12 mouse cellular contexts compared by ENCODE assay signal in the genomic region with DNA sequence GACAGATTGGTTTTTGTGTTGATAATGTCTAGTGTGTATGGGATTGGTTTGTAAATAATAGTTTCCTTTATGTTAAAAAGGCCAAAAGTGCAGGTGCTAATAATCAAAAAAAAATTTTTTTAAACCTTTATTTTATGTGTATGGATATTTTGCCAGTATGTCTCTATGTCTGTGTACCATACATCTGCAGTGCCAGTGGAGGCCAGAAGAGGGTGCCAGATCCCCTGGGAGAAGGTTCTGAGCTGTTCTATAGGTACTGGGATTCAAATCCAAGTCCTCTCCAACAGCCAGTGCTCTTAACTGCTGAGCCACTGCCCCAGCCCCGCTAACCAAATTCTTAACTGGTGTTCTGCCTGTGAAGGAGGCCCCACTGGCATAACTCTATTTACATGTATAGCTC. TPM values are rescaled to one million over a fixed set of nuclear protein-coding genes. Genes with fewer than 3 reads are reported as not detected.
A peak's percentile ranks its signal among the peaks of the same experiment; 100 is the strongest.
DNase-seq lines count a peak whose midpoint lies in the region; TF ChIP-seq lines count a peak whose summit lies in the region.
"Had no signal": no experiment of that assay in that cellular context is flagged by ENCODE, and none has a peak within 500 bp of the region (broad histone marks: within the 10 kb centered on the region; RNA-seq: fewer than 3 reads in every experiment).

No protein-coding gene starts in this region.

- no peaks in the 10 kb centered on the region for H3K27me3 ChIP-seq in heart, adult 2 months (ENCODE audit: control insufficient read depth, insufficient read depth, low read length)
- no peaks in the 10 kb centered on the region for H3K27me3 ChIP-seq in thymus, adult 2 months (ENCODE audit: control insufficient read depth, insufficient read depth, low read length)

- WGBS in heart, adult 2 months: 94% methylated on average over 1 of the region's 1 CpGs
- WGBS in thymus, adult 2 months: 91% methylated on average over 1 of the region's 1 CpGs

- H3K27ac ChIP-seq in heart, adult 2 months: no peak overlapping the region
- no peak overlapping the region for H3K27ac ChIP-seq in thymus, adult 2 months (ENCODE audit: control insufficient read depth, insufficient read depth, low read length)
- H3K27ac ChIP-seq: forebrain, embryonic 10.5 days had no signal

- TF ChIP-seq EP300 in heart, adult 2 months (IDR thresholded peaks at IDR 0.05; ENCODE audit: insufficient read depth, low read depth, low read length): no peak

- TF ChIP-seq POLR2A in heart, adult 2 months (IDR thresholded peaks at IDR 0.05; ENCODE audit: insufficient read depth, low read depth, low read length): no peak
- TF ChIP-seq POLR2A in thymus, adult 2 months (IDR thresholded peaks at IDR 0.05; ENCODE audit: control insufficient read depth, extremely low read depth, insufficient read depth, low read length, poor library complexity): no peak

- no peaks in the 10 kb centered on the region for H3K79me2 ChIP-seq in heart, adult 2 months (replicated peaks; ENCODE audit: control insufficient read depth, insufficient read depth, low read length)

- TF ChIP-seq CTCF in heart, adult 2 months (IDR thresholded peaks at IDR 0.05): peak; percentile 54
- TF ChIP-seq CTCF in thymus, adult 2 months (IDR thresholded peaks at IDR 0.05; ENCODE audit: borderline replicate concordance, control insufficient read depth, extremely low read depth, insufficient read depth, low read length, poor library complexity): no peak

- H3K9ac ChIP-seq in heart, adult 2 months (ENCODE audit: low read depth, low read length): no peak overlapping the region

- H3K4me3 ChIP-seq in heart, adult 2 months: no peak overlapping the region
- H3K4me3 ChIP-seq in thymus, adult 2 months (ENCODE audit: control insufficient read depth, insufficient read depth, low read length): no peak overlapping the region
- H3K4me3 ChIP-seq: forebrain, embryonic 10.5 days had no signal

- no peak for DNase-seq in heart, adult 2 months
- no peak for DNase-seq in heart, postnatal 25 days (ENCODE audit: low spot score)
- peak; percentile 31 for DNase-seq in thymus, adult 2 months
- DNase-seq in thymus, postnatal 0 days (ENCODE audit: low spot score): no peak
- DNase-seq in induced T-regulatory cell, adult 2 months (ENCODE audit: low read depth): peak; percentile 22
- peak; percentile 7 to 8 for DNase-seq in thymus, postnatal 36 days
- no peak for DNase-seq in layer of hippocampus, adult 11-12 months (ENCODE audit: low spot score)
- DNase-seq in urinary bladder, postnatal 14 days (ENCODE audit: low spot score): no peak

- H3K4me1 ChIP-seq in heart, adult 2 months (ENCODE audit: control insufficient read depth, insufficient read depth, low read length): no peaks in the 10 kb centered on the region
- H3K4me1 ChIP-seq in thymus, adult 2 months (replicated peaks; ENCODE audit: control insufficient read depth, insufficient read depth, low read length): no peaks in the 10 kb centered on the region
- H3K4me1 ChIP-seq: forebrain, embryonic 10.5 days had no signal

- H3K36me3 ChIP-seq in heart, adult 2 months (ENCODE audit: control insufficient read depth, insufficient read depth, low read length): no peaks in the 10 kb centered on the region
- no peaks in the 10 kb centered on the region for H3K36me3 ChIP-seq in thymus, adult 2 months (ENCODE audit: control insufficient read depth, insufficient read depth, low read length)
- H3K36me3 ChIP-seq: forebrain, embryonic 10.5 days had no signal

- intact Hi-C loops in heart, adult 2 months (cut with DNase I): no loop called here
- intact Hi-C loops in heart, postnatal 25 days (cut with DNase I): no loop called here

RNA-seq across cellular contexts. Expression of gene Dydc1, which starts 14.8 kb away (rescaled TPM):
- not detected for total RNA-seq in heart, adult 2 months (2021)
- polyA plus RNA-seq in heart, adult 2 months (2012; rRNA removed): not detected in 2 replicates
- not detected for total RNA-seq in heart, postnatal 25 days (2021)
- 0.09 TPM in 1 of 2 replicates, not detected in the other for polyA plus RNA-seq in thymus, adult 2 months (2012; rRNA removed)
- not detected in 2 replicates for polyA plus RNA-seq in thymus, postnatal 0 days (2015; fragmentation: Nextera tagmentation; extraction: Ambion mirVana)
- total RNA-seq: adrenal gland, adult 18-20 months; megakaryocyte, adult 5-6 weeks had no signal
- polyA plus RNA-seq: forebrain, embryonic 10.5 days; spleen, adult 2 months had no signal

RNA-seq across cellular contexts. Expression of gene Mat1a, which starts 17.3 kb away (rescaled TPM):
- not detected for total RNA-seq in heart, adult 2 months (2021)
- polyA plus RNA-seq in heart, adult 2 months (2012; rRNA removed): 0.21 and 0.82 TPM in 2 replicates
- not detected for total RNA-seq in heart, postnatal 25 days (2021)
- 0.57 and 2.6 TPM in 2 replicates for polyA plus RNA-seq in thymus, adult 2 months (2012; rRNA removed)
- polyA plus RNA-seq in thymus, postnatal 0 days (2015; fragmentation: Nextera tagmentation; extraction: Ambion mirVana): 0.42 and 0.47 TPM in 2 replicates
- total RNA-seq: megakaryocyte, adult 5-6 weeks had no signal
- polyA plus RNA-seq: forebrain, embryonic 10.5 days had no signal

RNA-seq across cellular contexts. Expression of gene Dydc2, which starts 18.5 kb away (rescaled TPM):
- not detected for total RNA-seq in heart, adult 2 months (2021)
- not detected in 2 replicates for polyA plus RNA-seq in heart, adult 2 months (2012; rRNA removed)
- not detected for total RNA-seq in heart, postnatal 25 days (2021)
- not detected in 2 replicates for polyA plus RNA-seq in thymus, adult 2 months (2012; rRNA removed)
- 0.17 and 0.32 TPM in 2 replicates for polyA plus RNA-seq in thymus, postnatal 0 days (2015; fragmentation: Nextera tagmentation; extraction: Ambion mirVana)
- total RNA-seq: megakaryocyte, adult 5-6 weeks had no signal
- polyA plus RNA-seq: spleen, adult 2 months had no signal

RNA-seq across cellular contexts. Expression of gene Sftpa1, which starts 44.1 kb away (rescaled TPM):
- not detected for total RNA-seq in heart, adult 2 months (2021)
- 3.6 TPM in 1 of 2 replicates, not detected in the other for polyA plus RNA-seq in heart, adult 2 months (2012; rRNA removed)
- total RNA-seq in heart, postnatal 25 days (2021): under 1 TPM in 1 of 2 experiments, not detected in 1; 0.64 TPM
- 0.84 and 1.4 TPM in 2 replicates for polyA plus RNA-seq in thymus, adult 2 months (2012; rRNA removed)
- 0.65 and 0.95 TPM in 2 replicates for polyA plus RNA-seq in thymus, postnatal 0 days (2015; fragmentation: Nextera tagmentation; extraction: Ambion mirVana)
- total RNA-seq: megakaryocyte, adult 5-6 weeks had no signal
- polyA plus RNA-seq: forebrain, embryonic 10.5 days; spleen, adult 2 months had no signal

Comparison
In these comparisons a context has a peak if more than half of its experiments do, and no peak if none do; other contexts are left out.
1. DNase-seq: peak in thymus, adult 2 months (single experiment), induced T-regulatory cell, adult 2 months (single experiment) and thymus, postnatal 36 days (2 of 2); none in heart, adult 2 months (0 of 2), heart, postnatal 25 days (single experiment), thymus, postnatal 0 days (single experiment), layer of hippocampus, adult 11-12 months (single experiment) and urinary bladder, postnatal 14 days (single experiment).